Mouse (Mus musculus) embryonic facial prominence, embryonic 15.5 days (tissue): ENCODE measurements around the gene Fcer2a. TPM values are rescaled to one million over a fixed set of nuclear protein-coding genes. Genes with fewer than 3 reads are reported as not detected.

Experiments
- ATAC-seq: fragments of 200-750 bp; cut with Nextera tagmentation; 2 replicates; pipeline ENCODE4 v1.8.0; 2017; ENCODE audit warnings: low read depth, moderate TSS enrichment; ENCODE audit not compliant: insufficient number of reproducible peaks, low FRiP score, low TSS enrichment
- H3K27ac ChIP-seq: fragments of 300-500 bp; sonication (generic); replicated peaks from 2 replicates; pipeline ENCODE4 v1.5.1; 2015; ENCODE audit warnings: mild to moderate bottlenecking, inconsistent platforms
- H3K27me3 ChIP-seq: fragments of 300-500 bp; sonication (generic); 2 replicates; pipeline ENCODE4 v1.6.1; 2015; ENCODE audit warnings: inconsistent platforms
- H3K36me3 ChIP-seq: fragments of 300-500 bp; sonication (generic); 2 replicates; pipeline ENCODE4 v1.6.1; 2015; ENCODE audit warnings: mild to moderate bottlenecking, inconsistent platforms
- H3K4me1 ChIP-seq: fragments of 300-500 bp; sonication (generic); 2 replicates; pipeline ENCODE4 v1.6.1; 2015; ENCODE audit warnings: inconsistent platforms
- H3K4me2 ChIP-seq: fragments of 300-500 bp; sonication (generic); replicated peaks from 2 replicates; pipeline ENCODE4 v1.6.1; 2015; ENCODE audit warnings: mild to moderate bottlenecking, inconsistent platforms
- H3K4me3 ChIP-seq: fragments of 300-500 bp; sonication (generic); replicated peaks from 2 replicates; pipeline ENCODE4 v1.5.1; 2015; ENCODE audit warnings: mild to moderate bottlenecking, inconsistent platforms
- H3K9ac ChIP-seq: fragments of 300-500 bp; sonication (generic); 2 replicates; pipeline ENCODE4 v1.6.1; 2015; ENCODE audit warnings: inconsistent platforms
- H3K9me3 ChIP-seq: fragments of 300-500 bp; sonication (generic); replicated peaks from 2 replicates; pipeline ENCODE4 v1.6.1; 2016; ENCODE audit warnings: inconsistent platforms
- WGBS: fragments of 180-500 bp; shearing (Covaris S2); methylation state at CpG from one replicate; pipeline ENCODE4 v1.1.7; 2015; 5-methylcytosine and 5-hydroxymethylcytosine counted together
- polyA plus RNA-seq: library from polyadenylated mRNA; unstranded; fragments of >200 nt; fragmentation: Nextera tagmentation; extraction: Ambion mirVana; gene quantifications from 2 replicates; pipeline ENCODE4 v1.2.1, GENCODE M21; 2015

Gene Fcer2a
- polyA plus RNA-seq, 1 experiment from 2014 or later: 0.16 TPM

GRCm38 (mm10) chr8:3648990-3649389, 45.0 kb downstream of the Fcer2a start:
- no peak overlapping the region for H3K9ac ChIP-seq
- no peak overlapping the region for H3K27ac ChIP-seq
- no peak overlapping the region for H3K4me2 ChIP-seq
- no peak overlapping the region for H3K4me3 ChIP-seq
- 39% methylated on average over 1 of the region's 1 CpGs for WGBS
- H3K4me1 ChIP-seq: no peaks in the 10 kb centered on the region
- H3K36me3 ChIP-seq: no peaks in the 10 kb centered on the region
- no peaks in the 10 kb centered on the region for H3K9me3 ChIP-seq
- ATAC-seq: no peak
- no peaks in the 10 kb centered on the region for H3K27me3 ChIP-seq

- Histone ChIP-seq H3K9ac (no peak overlapping the region), H3K9me3 (no peaks in the 10 kb centered on the region), H3K4me1 (no peaks in the 10 kb centered on the region), H3K4me2 (no peak overlapping the region), H3K27me3 (no peaks in the 10 kb centered on the region), H3K4me3 (no peak overlapping the region), H3K27ac (no peak overlapping the region), H3K36me3 (no peaks in the 10 kb centered on the region)
- WGBS: 66% methylated on average over 2 of the region's 2 CpGs
- no peak for ATAC-seq
These were observed 45.7 kb downstream of the Fcer2a start for GRCm38 (mm10) chr8:3648268-3648667.

GRCm38 (mm10) chr8:3647561-3647960, 46.4 kb downstream of the Fcer2a start:
- 57% methylated on average over 4 of the region's 4 CpGs for WGBS
- Histone ChIP-seq H3K9ac (no peak overlapping the region), H3K27ac (no peak overlapping the region), H3K4me1 (no peaks in the 10 kb centered on the region), H3K36me3 (no peaks in the 10 kb centered on the region), H3K9me3 (no peaks in the 10 kb centered on the region), H3K4me3 (no peak overlapping the region), H3K27me3 (no peaks in the 10 kb centered on the region), H3K4me2 (no peak overlapping the region)
- ATAC-seq: no peak

GRCm38 (mm10) chr8:3646824-3647531, 47.0 kb downstream of the Fcer2a start:
- 77% methylated on average over 6 of the region's 6 CpGs for WGBS
- Histone ChIP-seq H3K4me2 (no peak overlapping the region), H3K9ac (no peak overlapping the region), H3K27me3 (no peaks in the 10 kb centered on the region), H3K27ac (no peak overlapping the region), H3K9me3 (no peaks in the 10 kb centered on the region), H3K4me1 (no peaks in the 10 kb centered on the region), H3K36me3 (no peaks in the 10 kb centered on the region), H3K4me3 (no peak overlapping the region)
- no peak for ATAC-seq

GRCm38 (mm10) chr8:3645804-3646203, 48.2 kb downstream of the Fcer2a start:
- H3K27ac ChIP-seq: no peak overlapping the region
- H3K4me3 ChIP-seq: no peak overlapping the region
- no peaks in the 10 kb centered on the region for H3K9me3 ChIP-seq
- H3K4me1 ChIP-seq: no peaks in the 10 kb centered on the region
- 15% methylated on average over 5 of the region's 5 CpGs for WGBS
- no peak overlapping the region for H3K9ac ChIP-seq
- H3K36me3 ChIP-seq: no peaks in the 10 kb centered on the region
- H3K4me2 ChIP-seq: no peak overlapping the region
- no peaks in the 10 kb centered on the region for H3K27me3 ChIP-seq
- ATAC-seq: no peak

Other genes starting within 250 kb of the Fcer2a start
- gene Pex11g, start 226.5 kb downstream of the Fcer2a start, polyA plus RNA-seq: 5.9 and 9.7 TPM in 2 replicates
- gene Tex45, start 223.3 kb downstream of the Fcer2a start, polyA plus RNA-seq: not detected in 2 replicates
- gene Zfp358, start 201.0 kb downstream of the Fcer2a start, polyA plus RNA-seq: 48.6 and 53.1 TPM in 2 replicates
- 55.4 and 65.7 TPM in 2 replicates for gene Mcoln1, start 193.7 kb downstream of the Fcer2a start, polyA plus RNA-seq
- 23.8 and 24.3 TPM in 2 replicates for gene Pnpla6, start 178.8 kb downstream of the Fcer2a start, polyA plus RNA-seq
- 0.51 and 0.53 TPM in 2 replicates for gene C330021F23Rik, start 126.2 kb downstream of the Fcer2a start, polyA plus RNA-seq
- gene Camsap3, start 106.9 kb downstream of the Fcer2a start, polyA plus RNA-seq: 15.4 and 16.7 TPM in 2 replicates
- 53.7 and 55.7 TPM in 2 replicates for gene Xab2, start 72.9 kb downstream of the Fcer2a start, polyA plus RNA-seq
- 103 and 116 TPM in 2 replicates for gene Pet100, start 72.6 kb downstream of the Fcer2a start, polyA plus RNA-seq
- 0.11 and 0.43 TPM in 2 replicates for gene Pcp2, start 68.6 kb downstream of the Fcer2a start, polyA plus RNA-seq
- 48.4 and 56.0 TPM in 2 replicates for gene Stxbp2, start 63.2 kb downstream of the Fcer2a start, polyA plus RNA-seq
- not detected in 2 replicates for gene Retn, start 38.4 kb downstream of the Fcer2a start, polyA plus RNA-seq
- 0.28 and 0.98 TPM in 2 replicates for gene Mcemp1, start 28.4 kb downstream of the Fcer2a start, polyA plus RNA-seq
- gene Fcor, start 21.8 kb downstream of the Fcer2a start, polyA plus RNA-seq: 8.1 and 10.7 TPM in 2 replicates
- gene Trappc5, start 17.9 kb downstream of the Fcer2a start, polyA plus RNA-seq: 38.8 and 40.6 TPM in 2 replicates
- not detected in 2 replicates for gene Clec4g, start 26.5 kb upstream of the Fcer2a start, polyA plus RNA-seq
- gene Cd209a, start 54.8 kb upstream of the Fcer2a start, polyA plus RNA-seq: 0.22 and 0.61 TPM in 2 replicates
- gene Cd209e, start 160.1 kb upstream of the Fcer2a start, polyA plus RNA-seq: not detected in 2 replicates
- not detected in 2 replicates for gene Cd209d, start 184.4 kb upstream of the Fcer2a start, polyA plus RNA-seq
- gene Cd209b, start 232.7 kb upstream of the Fcer2a start, polyA plus RNA-seq: not detected in 2 replicates